Mouse (Mus musculus) right cerebral cortex, adult 18-20 months (tissue): ENCODE measurements around the gene Tbl1xr1.
A peak's percentile ranks its signal among the peaks of the same experiment; 100 is the strongest.

Source experiments
- DNase-seq: peaks from one replicate; pipeline ENCODE4 v3.0.0; 2022; ENCODE audit warnings: mixed read lengths

The Tbl1xr1 gene

GRCm38 (mm10) chr3:22076561-22076935 lies at the start of gene Tbl1xr1:
TSS of gene Tbl1xr1 (plus strand) at chr3:22076652.
- DNase-seq, result peak; percentile 93

GRCm38 (mm10) chr3:22038004-22038403 lies 38.4 kb upstream of the Tbl1xr1 start:
- no peak for DNase-seq

- DNase-seq, result no peak
Observed at GRCm38 (mm10) chr3:22039036-22039795, 37.2 kb upstream of the Tbl1xr1 start.

- DNase-seq, result no peak
Observed at GRCm38 (mm10) chr3:22040627-22041026, 35.8 kb upstream of the Tbl1xr1 start.

GRCm38 (mm10) chr3:22047203-22047602 lies 29.2 kb upstream of the Tbl1xr1 start:
- no peak for DNase-seq

GRCm38 (mm10) chr3:22056664-22057328 lies 19.7 kb upstream of the Tbl1xr1 start:
- no peak for DNase-seq

GRCm38 (mm10) chr3:22058206-22058804 lies 18.1 kb upstream of the Tbl1xr1 start:
- DNase-seq, result no peak

GRCm38 (mm10) chr3:22061163-22061562 lies 15.3 kb upstream of the Tbl1xr1 start:
- DNase-seq, result no peak

GRCm38 (mm10) chr3:22068621-22069020 lies 7.8 kb upstream of the Tbl1xr1 start:
- no peak for DNase-seq

- DNase-seq, result no peak
Observed at GRCm38 (mm10) chr3:22073916-22074315, 2.5 kb upstream of the Tbl1xr1 start.

- DNase-seq, result no peak
Observed at GRCm38 (mm10) chr3:22074591-22075294, 1.7 kb upstream of the Tbl1xr1 start.

GRCm38 (mm10) chr3:22075517-22075886 lies 950 bp upstream of the Tbl1xr1 start:
- no peak for DNase-seq

GRCm38 (mm10) chr3:22075887-22076560 lies 428 bp upstream of the Tbl1xr1 start:
- peak; percentile 90 for DNase-seq

GRCm38 (mm10) chr3:22076936-22077656 lies 644 bp downstream of the Tbl1xr1 start:
- DNase-seq, result no peak

GRCm38 (mm10) chr3:22077657-22078475 lies 1.4 kb downstream of the Tbl1xr1 start:
- peak; percentile 37 for DNase-seq

GRCm38 (mm10) chr3:22078529-22078928 lies 2.1 kb downstream of the Tbl1xr1 start:
- DNase-seq, result no peak

- DNase-seq, result no peak
Observed at GRCm38 (mm10) chr3:22081869-22082268, 5.4 kb downstream of the Tbl1xr1 start.

- DNase-seq, result no peak
Observed at GRCm38 (mm10) chr3:22082823-22083222, 6.4 kb downstream of the Tbl1xr1 start.

GRCm38 (mm10) chr3:22084222-22084996 lies 8.0 kb downstream of the Tbl1xr1 start:
- DNase-seq, result no peak

GRCm38 (mm10) chr3:22089825-22090224 lies 13.4 kb downstream of the Tbl1xr1 start:
- no peak for DNase-seq
